Mouse (Mus musculus) G1E (cell line): Measurements from ENCODE around the gene Atp8b5.

ENCODE experiments used
- CTCF ChIP-seq: IDR thresholded peaks from 2 replicates; pipeline ENCODE4 v1.5.1; 2012; ENCODE audit warnings: low read depth, low read length, inconsistent platforms, mixed read lengths
- GATA1 ChIP-seq: IDR thresholded peaks from 2 replicates; pipeline ENCODE4 v1.6.1; 2012; ENCODE audit warnings: borderline replicate concordance, low read length, inconsistent platforms, mixed read lengths
- GATA2 ChIP-seq: IDR thresholded peaks from 2 replicates; pipeline ENCODE4 v1.6.1; 2012; ENCODE audit warnings: low read depth, low read length, inconsistent platforms, borderline replicate concordance
- POLR2AphosphoS5 ChIP-seq: IDR thresholded peaks from 2 replicates; pipeline ENCODE4 v1.6.1; 2012; ENCODE audit warnings: low read depth, low read length, inconsistent platforms; ENCODE audit not compliant: insufficient replicate concordance
- TAL1 ChIP-seq: conservative IDR thresholded peaks from 2 replicates; pipeline ENCODE4 v1.6.1; 2012; ENCODE audit warnings: low read depth, low read length, inconsistent platforms, mixed read lengths

DNA sequence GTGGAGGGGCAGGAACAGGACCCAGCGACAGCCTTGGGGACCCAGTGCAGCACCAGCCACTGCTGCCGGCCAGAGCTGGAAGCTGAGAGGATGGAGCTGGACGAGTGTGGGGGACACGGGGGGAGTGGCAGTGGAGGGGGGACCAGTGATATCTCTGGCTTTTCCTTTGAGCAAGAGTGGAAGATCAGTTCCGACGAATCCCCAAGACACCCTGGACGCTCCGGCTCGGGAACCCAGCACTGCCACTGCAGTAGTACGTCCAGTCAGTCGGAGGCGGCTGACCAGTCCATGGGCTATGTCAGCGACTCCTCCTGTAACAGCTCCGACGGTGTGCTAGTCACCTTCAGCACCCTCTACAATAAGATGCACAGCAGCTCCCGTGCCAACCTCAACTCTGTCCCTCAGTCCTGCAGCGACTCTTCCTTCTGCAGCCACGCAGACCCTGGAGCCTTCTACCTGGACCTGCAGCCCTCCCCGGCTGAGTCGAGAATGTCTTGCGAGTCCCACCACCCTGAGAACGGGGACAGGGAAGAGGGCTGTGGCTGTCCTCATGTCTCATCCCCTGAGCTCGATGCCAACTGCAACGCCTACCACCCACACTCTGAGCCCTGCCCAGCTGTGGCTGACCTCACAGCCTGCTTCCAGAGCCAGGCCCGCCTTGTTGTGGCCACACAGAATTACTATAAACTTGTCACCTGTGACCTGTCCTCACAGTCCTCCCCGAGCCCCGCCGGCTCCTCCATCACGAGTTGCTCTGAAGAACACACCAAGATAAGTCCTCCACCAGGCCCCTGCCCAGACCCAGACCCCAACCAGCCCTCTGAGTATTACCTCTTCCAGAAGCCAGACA is 148.5 kb downstream of the Atp8b5 start:
- TF ChIP-seq CTCF (no peak), GATA1 (no peak), TAL1 (no peak), POLR2AphosphoS5 (no peak), GATA2 (no peak)
